In the genomic region with DNA sequence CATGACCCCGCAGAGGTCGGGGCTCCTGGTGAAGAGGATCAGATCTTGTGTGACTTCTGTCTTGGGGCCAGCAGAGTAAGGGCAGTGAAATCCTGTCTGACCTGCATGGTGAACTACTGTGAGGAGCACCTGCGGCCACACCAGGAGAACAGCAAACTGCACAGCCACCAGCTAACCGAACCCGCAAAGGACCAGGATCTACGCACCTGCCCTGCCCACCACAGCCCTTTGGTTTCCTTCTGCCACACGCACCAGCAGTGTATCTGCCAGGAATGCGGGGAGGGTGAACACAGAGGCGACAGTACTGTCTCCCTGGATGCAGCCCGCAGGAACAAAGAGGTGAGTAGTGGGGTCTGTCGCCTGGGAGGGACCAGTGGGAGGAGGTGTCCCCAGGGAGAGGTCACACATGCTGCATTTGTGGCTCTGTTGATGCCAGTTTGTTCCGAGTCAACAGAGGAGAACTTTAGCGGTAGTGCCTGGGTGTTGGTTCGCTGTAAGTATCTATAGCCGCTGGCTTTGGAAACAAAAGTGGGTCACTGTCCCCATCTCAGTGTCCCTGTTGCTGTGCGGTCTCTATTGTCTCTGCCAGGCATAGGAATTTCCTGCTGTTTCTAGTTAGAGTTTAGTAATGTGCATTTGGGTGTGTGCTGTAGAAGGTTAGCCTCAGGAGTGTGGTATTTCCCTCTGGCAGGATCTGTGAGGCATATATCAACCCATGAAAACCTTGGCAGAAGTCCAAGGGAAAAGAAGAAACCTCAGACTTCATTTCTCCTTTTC, we compare ENCODE assay signal across 8 mouse cellular contexts. TPM values are rescaled to one million over a fixed set of nuclear protein-coding genes. Genes with fewer than 3 reads are reported as not detected.
DNase-seq lines count a peak whose midpoint lies in the region; ATAC-seq and TF ChIP-seq lines count a peak whose summit lies in the region.

No protein-coding gene starts in this region.

- no peaks in the 10 kb centered on the region for H3K27me3 ChIP-seq in forebrain, embryonic 16.5 days (replicated peaks; ENCODE audit: control insufficient read depth, insufficient read depth, low read length)
- no peaks in the 10 kb centered on the region for H3K27me3 ChIP-seq in hindbrain, embryonic 14.5 days (ENCODE audit: control insufficient read depth, insufficient read depth, low read length)
- peaks cover 21% of the 10 kb centered on the region for H3K27me3 ChIP-seq in liver, embryonic 15.5 days
- H3K27me3 ChIP-seq in neural tube, embryonic 11.5 days (ENCODE audit: control insufficient read depth, insufficient read depth, low read length), result no peaks in the 10 kb centered on the region

- H3K9me3 ChIP-seq in forebrain, embryonic 16.5 days (ENCODE audit: control insufficient read depth, low read length), result no peaks in the 10 kb centered on the region
- no peaks in the 10 kb centered on the region for H3K9me3 ChIP-seq in hindbrain, embryonic 14.5 days (ENCODE audit: control insufficient read depth, low read length)
- no peaks in the 10 kb centered on the region for H3K9me3 ChIP-seq in liver, embryonic 15.5 days (replicated peaks)
- H3K9me3 ChIP-seq in neural tube, embryonic 11.5 days (ENCODE audit: control insufficient read depth, low read length), result no peaks in the 10 kb centered on the region

- H3K27ac ChIP-seq in layer of hippocampus, adult 2 months, result peak overlapping the region; percentile 55; the same call in 1 of the 2 replicates
- no peak overlapping the region for H3K27ac ChIP-seq in forebrain, embryonic 16.5 days (ENCODE audit: low read length)
- peak overlapping the region; percentile 59 for H3K27ac ChIP-seq in hindbrain, embryonic 14.5 days
- H3K27ac ChIP-seq in liver, embryonic 15.5 days (replicated peaks), result no peak overlapping the region
- peak overlapping the region; percentile 1; the same call in 1 of the 2 replicates for H3K27ac ChIP-seq in neural tube, embryonic 11.5 days (ENCODE audit: low read depth, low read length)

- TF ChIP-seq CTCF in layer of hippocampus, adult 2 months (conservative IDR thresholded peaks at IDR 0.05), result no peak

- peak overlapping the region; percentile 45 for H3K9ac ChIP-seq in forebrain, embryonic 16.5 days (replicated peaks; ENCODE audit: low read depth, low read length)
- H3K9ac ChIP-seq in hindbrain, embryonic 14.5 days, result peak overlapping the region; percentile 57
- H3K9ac ChIP-seq in liver, embryonic 15.5 days, result peak overlapping the region; percentile 8; the same call in 1 of the 2 replicates
- peak overlapping the region; percentile 55 for H3K9ac ChIP-seq in neural tube, embryonic 11.5 days (ENCODE audit: low read length)

- peaks cover 16% of the 10 kb centered on the region for H3K4me1 ChIP-seq in forebrain, embryonic 16.5 days (replicated peaks; ENCODE audit: control insufficient read depth, insufficient read depth, low read length)
- peaks cover 20% of the 10 kb centered on the region for H3K4me1 ChIP-seq in hindbrain, embryonic 14.5 days (replicated peaks; ENCODE audit: control insufficient read depth, insufficient read depth, low read length)
- H3K4me1 ChIP-seq in liver, embryonic 15.5 days (replicated peaks), result peaks cover 26% of the 10 kb centered on the region
- H3K4me1 ChIP-seq in neural tube, embryonic 11.5 days (ENCODE audit: control insufficient read depth, insufficient read depth, low read length), result peaks cover 11% of the 10 kb centered on the region; the same call in 1 of the 2 replicates

- 23% methylated on average over 16 of the region's 16 CpGs for WGBS in forebrain, embryonic 16.5 days
- WGBS in hindbrain, embryonic 14.5 days, result 13% methylated on average over 16 of the region's 16 CpGs
- 5% methylated on average over 16 of the region's 16 CpGs for WGBS in liver, embryonic 15.5 days (ENCODE audit: insufficient replicate concordance)
- WGBS in neural tube, embryonic 11.5 days, result 18% methylated on average over 16 of the region's 16 CpGs

- DNase-seq in layer of hippocampus, adult 2 months (ENCODE audit: low spot score in 2 of 2), result no peak
- DNase-seq in layer of hippocampus, adult 11-12 months (ENCODE audit: low spot score), result no peak
- peak; percentile 39 for DNase-seq in adrenal gland, postnatal 14 days
- peak; percentile 52 for DNase-seq in hindbrain, embryonic 14.5 days (ENCODE audit: low spot score)
- DNase-seq in neural tube, embryonic 11.5 days (ENCODE audit: low spot score), result peak; percentile 55
- DNase-seq in layer of hippocampus, postnatal 36 days, result no peak

- peak overlapping the region; percentile 65 for H3K4me2 ChIP-seq in forebrain, embryonic 16.5 days (ENCODE audit: low read length)
- peak overlapping the region; percentile 64 for H3K4me2 ChIP-seq in hindbrain, embryonic 14.5 days (replicated peaks)
- H3K4me2 ChIP-seq in liver, embryonic 15.5 days, result peak overlapping the region; percentile 57
- peak overlapping the region; percentile 61 for H3K4me2 ChIP-seq in neural tube, embryonic 11.5 days (ENCODE audit: low read depth)

- H3K4me3 ChIP-seq in layer of hippocampus, adult 2 months, result peak overlapping the region; percentile 44
- H3K4me3 ChIP-seq in forebrain, embryonic 16.5 days (replicated peaks; ENCODE audit: low read length), result peak overlapping the region; percentile 39
- peak overlapping the region; percentile 38 for H3K4me3 ChIP-seq in hindbrain, embryonic 14.5 days (replicated peaks; ENCODE audit: low read length)
- peak overlapping the region; percentile 41 for H3K4me3 ChIP-seq in liver, embryonic 15.5 days (replicated peaks)
- H3K4me3 ChIP-seq in neural tube, embryonic 11.5 days (ENCODE audit: low read depth, low read length), result peak overlapping the region; percentile 33

- ATAC-seq in forebrain, embryonic 16.5 days, result peak; percentile 43
- ATAC-seq in hindbrain, embryonic 14.5 days (ENCODE audit: low FRiP score), result no peak; the same call in 1 of the 2 replicates
- no peak for ATAC-seq in liver, embryonic 15.5 days (ENCODE audit: insufficient read depth)
- ATAC-seq in neural tube, embryonic 11.5 days (ENCODE audit: insufficient read depth, low FRiP score, low TSS enrichment), result no peak; the same call in 1 of the 2 replicates

- no peaks in the 10 kb centered on the region for H3K36me3 ChIP-seq in forebrain, embryonic 16.5 days (ENCODE audit: control insufficient read depth, insufficient read depth)
- H3K36me3 ChIP-seq in hindbrain, embryonic 14.5 days (replicated peaks; ENCODE audit: control insufficient read depth, insufficient read depth), result no peaks in the 10 kb centered on the region
- no peaks in the 10 kb centered on the region for H3K36me3 ChIP-seq in liver, embryonic 15.5 days (replicated peaks)
- H3K36me3 ChIP-seq in neural tube, embryonic 11.5 days (ENCODE audit: control insufficient read depth, insufficient read depth, low read length), result no peaks in the 10 kb centered on the region

RNA-seq across cellular contexts. Expression of gene Trim16, which starts 0.8 kb away (rescaled TPM):
- 1 to 10 TPM; 1.4 to 1.6 TPM for total RNA-seq in layer of hippocampus, adult 2 months (2021)
- total RNA-seq in adrenal gland, postnatal 14 days (2021), result 12.0 and 13.8 TPM in 2 replicates
- polyA plus RNA-seq in forebrain, embryonic 16.5 days (2015; fragmentation: Nextera tagmentation; extraction: Ambion mirVana), result 4.8 and 5.8 TPM in 2 replicates
- polyA plus RNA-seq in hindbrain, embryonic 14.5 days (2014; fragmentation: Nextera tagmentation; extraction: Ambion mirVana), result 7.7 and 8.8 TPM in 2 replicates
- polyA plus RNA-seq in liver, embryonic 15.5 days (2015; fragmentation: Nextera tagmentation; extraction: Ambion mirVana), result 0.48 and 0.79 TPM in 2 replicates
- polyA plus RNA-seq in neural tube, embryonic 11.5 days (2014; fragmentation: Nextera tagmentation; extraction: Ambion mirVana), result 8.0 and 9.5 TPM in 2 replicates
- total RNA-seq in layer of hippocampus, postnatal 36 days (2021), result 1 to 10 TPM; 1.2 to 1.7 TPM

RNA-seq across cellular contexts. Expression of gene Fbxw10, which starts 26.0 kb away (rescaled TPM):
- total RNA-seq in layer of hippocampus, adult 2 months (2021), result 1 to 10 TPM; 1.9 to 2.6 TPM
- total RNA-seq in adrenal gland, postnatal 14 days (2021), result 0.70 and 1.2 TPM in 2 replicates
- polyA plus RNA-seq in forebrain, embryonic 16.5 days (2015; fragmentation: Nextera tagmentation; extraction: Ambion mirVana), result 0.21 and 0.25 TPM in 2 replicates
- polyA plus RNA-seq in hindbrain, embryonic 14.5 days (2014; fragmentation: Nextera tagmentation; extraction: Ambion mirVana), result 0.25 and 0.61 TPM in 2 replicates
- polyA plus RNA-seq in liver, embryonic 15.5 days (2015; fragmentation: Nextera tagmentation; extraction: Ambion mirVana), result 0.07 and 0.28 TPM in 2 replicates
- polyA plus RNA-seq in neural tube, embryonic 11.5 days (2014; fragmentation: Nextera tagmentation; extraction: Ambion mirVana), result 0.19 and 0.50 TPM in 2 replicates
- 1 to 10 TPM; 1.4 to 1.6 TPM for total RNA-seq in layer of hippocampus, postnatal 36 days (2021)

RNA-seq across cellular contexts. Expression of gene Zfp286, which starts 31.6 kb away (rescaled TPM):
- total RNA-seq in layer of hippocampus, adult 2 months (2021), result 10 to 100 TPM; 24.3 to 33.1 TPM
- total RNA-seq in adrenal gland, postnatal 14 days (2021), result 3.1 and 3.4 TPM in 2 replicates
- polyA plus RNA-seq in forebrain, embryonic 16.5 days (2015; fragmentation: Nextera tagmentation; extraction: Ambion mirVana), result 38.8 and 39.6 TPM in 2 replicates
- polyA plus RNA-seq in hindbrain, embryonic 14.5 days (2014; fragmentation: Nextera tagmentation; extraction: Ambion mirVana), result 27.1 and 28.9 TPM in 2 replicates
- polyA plus RNA-seq in liver, embryonic 15.5 days (2015; fragmentation: Nextera tagmentation; extraction: Ambion mirVana), result 0.63 and 1.0 TPM in 2 replicates
- polyA plus RNA-seq in neural tube, embryonic 11.5 days (2014; fragmentation: Nextera tagmentation; extraction: Ambion mirVana), result 28.6 and 29.4 TPM in 2 replicates
- total RNA-seq in layer of hippocampus, postnatal 36 days (2021), result 10 to 100 TPM; 22.0 to 24.2 TPM

RNA-seq across cellular contexts. Expression of gene Tvp23b, which starts 58.4 kb away (rescaled TPM):
- 10 to 100 TPM; 27.6 to 30.5 TPM for total RNA-seq in layer of hippocampus, adult 2 months (2021)
- 33.6 and 34.4 TPM in 2 replicates for total RNA-seq in adrenal gland, postnatal 14 days (2021)
- polyA plus RNA-seq in forebrain, embryonic 16.5 days (2015; fragmentation: Nextera tagmentation; extraction: Ambion mirVana), result 55.0 and 64.9 TPM in 2 replicates
- polyA plus RNA-seq in hindbrain, embryonic 14.5 days (2014; fragmentation: Nextera tagmentation; extraction: Ambion mirVana), result 52.8 and 58.9 TPM in 2 replicates
- polyA plus RNA-seq in liver, embryonic 15.5 days (2015; fragmentation: Nextera tagmentation; extraction: Ambion mirVana), result 27.0 and 29.6 TPM in 2 replicates
- polyA plus RNA-seq in neural tube, embryonic 11.5 days (2014; fragmentation: Nextera tagmentation; extraction: Ambion mirVana), result 43.1 and 46.3 TPM in 2 replicates
- 10 to 100 TPM; 30.5 to 35.9 TPM for total RNA-seq in layer of hippocampus, postnatal 36 days (2021)

Comparison
In these comparisons a context has a peak if more than half of its experiments do, and no peak if none do; other contexts are left out.
1. DNase-seq: peak in adrenal gland, postnatal 14 days (single experiment), hindbrain, embryonic 14.5 days (single experiment) and neural tube, embryonic 11.5 days (single experiment); none in layer of hippocampus, adult 2 months (0 of 2), layer of hippocampus, adult 11-12 months (single experiment) and layer of hippocampus, postnatal 36 days (0 of 2).
2. H3K27ac ChIP-seq: peak in layer of hippocampus, adult 2 months (single experiment), hindbrain, embryonic 14.5 days (single experiment) and neural tube, embryonic 11.5 days (single experiment); none in forebrain, embryonic 16.5 days (single experiment) and liver, embryonic 15.5 days (single experiment).
3. RNA of gene Zfp286, which starts 31.6 kb away (polyA plus RNA-seq): 38.8 to 39.6 TPM in forebrain, embryonic 16.5 days, 28.6 to 29.4 TPM in neural tube, embryonic 11.5 days and 27.1 to 28.9 TPM in hindbrain, embryonic 14.5 days; 0.63 to 1.0 TPM in liver, embryonic 15.5 days; every median in the first group is over 10 times any median in the second.
4. Peak in every context shown above with its lines, with median percentiles within 50 percentile points of each other: H3K4me3 ChIP-seq, H3K4me2 ChIP-seq and H3K9ac ChIP-seq.